Mouse (Mus musculus) MN1 (cell line): Measurements from ENCODE around the gene Stx3.

Experiments
- DNase-seq: peaks from one replicate; pipeline ENCODE4 v3.0.0-alpha.2; 2016; ENCODE audit warnings: low spot score

Gene Stx3

DNA sequence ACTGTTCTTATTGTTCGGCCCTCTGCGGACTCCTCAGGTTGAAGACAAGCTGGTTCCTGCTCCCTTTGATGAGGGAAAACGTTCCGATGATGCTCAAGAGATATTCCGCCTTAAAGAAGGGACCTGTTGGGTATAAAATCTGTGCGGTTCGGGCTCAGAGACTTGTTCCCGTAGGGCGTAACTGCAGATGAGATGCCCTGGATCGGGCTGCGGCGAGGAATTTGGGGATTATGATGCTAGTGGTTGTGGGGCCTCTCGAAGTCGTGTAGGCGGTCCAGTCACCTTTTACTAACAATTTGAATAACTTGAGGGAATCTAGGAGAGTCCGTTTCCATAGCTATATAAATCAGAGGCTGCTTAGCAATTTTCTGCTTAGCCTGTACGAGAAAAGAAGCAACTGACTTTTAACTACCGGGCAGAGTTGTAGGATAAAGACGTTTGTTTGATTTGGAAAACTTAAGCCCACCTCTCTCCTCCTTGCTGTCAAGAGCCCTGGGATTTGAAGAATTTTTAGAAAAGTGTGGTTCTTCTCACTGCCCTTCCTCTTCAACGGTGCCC, at the start of gene Stx3:
Gene Stx3, minus strand, starts transcription at position 261 of the 558 bp plus-strand sequence.
- no peak for DNase-seq

DNA sequence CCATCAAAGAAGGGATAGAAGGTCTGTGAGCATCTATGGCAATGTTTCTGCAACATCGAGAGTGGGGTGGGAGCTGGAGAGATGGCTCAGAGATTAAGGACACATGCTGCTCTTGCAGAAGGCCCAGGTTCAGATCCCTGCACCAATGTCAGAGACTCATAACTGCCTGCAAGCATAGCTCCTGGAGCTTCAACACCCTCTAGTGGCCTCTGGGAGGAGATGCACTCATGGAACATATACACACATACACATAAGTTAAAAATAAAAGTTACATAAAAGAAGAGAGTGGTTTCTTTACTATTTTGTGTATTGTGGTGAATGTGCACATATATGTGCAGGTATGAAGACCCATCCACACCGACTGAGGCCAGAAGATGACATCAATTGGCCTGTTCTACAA, 48.6 kb upstream of the Stx3 start:
- no peak for DNase-seq

- no peak for DNase-seq
Measured at GRCm38 (mm10) chr19:11860966-11861365, 41.8 kb upstream of the Stx3 start, which contains the start of gene Olfr1418. TSS of gene Olfr1418 (minus strand) at chr19:11861066.

- no peak for DNase-seq
Measured at GRCm38 (mm10) chr19:11856506-11856905, 37.3 kb upstream of the Stx3 start.

DNA sequence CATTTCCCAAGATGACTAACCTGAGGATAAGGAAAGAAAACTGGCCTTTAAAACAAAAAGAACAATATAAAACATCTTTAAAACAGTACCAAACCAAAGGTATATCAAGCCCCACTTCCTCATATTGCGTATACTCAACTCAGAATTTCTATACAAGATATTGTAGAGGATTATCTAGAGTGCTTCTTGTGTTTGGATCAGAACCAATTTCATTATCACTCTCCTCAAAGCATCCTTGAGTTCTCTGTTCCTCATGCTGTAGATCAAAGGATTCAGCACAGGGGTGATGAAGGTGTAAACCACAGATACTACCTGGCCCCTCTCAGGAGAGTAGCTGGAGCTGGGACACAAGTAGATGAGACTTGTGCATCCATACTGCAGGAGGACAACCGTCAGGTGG, 35.6 kb upstream of the Stx3 start:
- no peak for DNase-seq

DNA sequence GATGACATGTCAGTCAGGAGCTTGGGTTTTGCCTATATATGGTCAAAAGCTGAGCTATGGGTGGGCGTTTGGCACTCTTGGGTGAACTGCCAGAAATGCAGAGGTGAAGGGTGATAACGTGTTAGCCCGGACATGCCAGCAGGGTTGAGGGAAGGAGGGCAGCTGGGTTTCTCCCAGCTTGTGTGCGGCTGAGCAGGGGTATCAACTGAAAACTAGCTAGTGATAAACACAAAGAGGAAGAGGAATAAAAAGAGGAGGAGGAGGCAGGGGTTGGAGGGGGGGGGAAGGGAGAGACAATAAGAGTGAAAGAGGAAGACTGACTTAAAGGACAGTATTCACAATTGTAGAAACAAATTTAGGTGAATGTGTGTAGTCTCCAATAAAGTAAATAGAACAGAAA, 33.4 kb upstream of the Stx3 start:
- DNase-seq, result no peak

DNA sequence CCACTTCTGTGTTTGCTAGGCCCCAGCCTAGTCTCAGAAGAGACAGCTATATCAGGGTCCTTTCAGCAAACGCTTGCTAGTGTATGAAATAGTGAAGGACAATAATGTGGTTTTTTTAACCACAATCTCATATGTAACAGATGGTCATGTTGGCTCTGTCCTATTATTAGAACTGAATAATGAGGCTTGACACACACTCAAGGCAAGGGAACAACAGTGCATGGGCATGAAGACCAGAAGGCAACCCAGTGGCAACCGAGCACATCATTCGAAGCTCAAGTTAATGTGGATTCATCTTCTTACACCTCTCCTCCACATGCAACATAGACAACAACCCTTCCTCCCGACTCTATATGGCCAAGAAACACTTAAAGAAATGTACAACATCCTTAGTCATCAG, 27.1 kb upstream of the Stx3 start:
- DNase-seq, result no peak

DNA sequence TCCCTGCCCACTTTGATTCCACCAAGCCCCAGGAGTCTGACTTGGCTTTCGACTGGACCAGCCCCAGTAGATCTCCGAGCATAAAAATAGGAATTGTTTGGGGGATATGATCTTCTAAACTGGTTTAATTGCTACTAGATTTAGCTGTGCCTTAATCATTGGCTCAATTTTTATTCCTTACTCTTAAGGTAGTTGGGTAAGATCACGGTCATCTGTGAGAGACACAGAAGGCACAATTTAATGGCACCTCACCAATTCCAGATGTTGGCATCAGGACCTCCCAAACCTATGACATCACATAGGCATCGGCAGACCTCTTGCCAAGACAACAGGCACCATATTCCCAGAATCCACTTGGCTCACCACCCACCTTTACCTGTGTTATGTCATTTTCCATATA, 19.9 kb upstream of the Stx3 start, which contains the start of gene Olfr1417:
Gene Olfr1417, minus strand, starts transcription at position 101 of the 400 bp plus-strand sequence.
- DNase-seq, result no peak

DNA sequence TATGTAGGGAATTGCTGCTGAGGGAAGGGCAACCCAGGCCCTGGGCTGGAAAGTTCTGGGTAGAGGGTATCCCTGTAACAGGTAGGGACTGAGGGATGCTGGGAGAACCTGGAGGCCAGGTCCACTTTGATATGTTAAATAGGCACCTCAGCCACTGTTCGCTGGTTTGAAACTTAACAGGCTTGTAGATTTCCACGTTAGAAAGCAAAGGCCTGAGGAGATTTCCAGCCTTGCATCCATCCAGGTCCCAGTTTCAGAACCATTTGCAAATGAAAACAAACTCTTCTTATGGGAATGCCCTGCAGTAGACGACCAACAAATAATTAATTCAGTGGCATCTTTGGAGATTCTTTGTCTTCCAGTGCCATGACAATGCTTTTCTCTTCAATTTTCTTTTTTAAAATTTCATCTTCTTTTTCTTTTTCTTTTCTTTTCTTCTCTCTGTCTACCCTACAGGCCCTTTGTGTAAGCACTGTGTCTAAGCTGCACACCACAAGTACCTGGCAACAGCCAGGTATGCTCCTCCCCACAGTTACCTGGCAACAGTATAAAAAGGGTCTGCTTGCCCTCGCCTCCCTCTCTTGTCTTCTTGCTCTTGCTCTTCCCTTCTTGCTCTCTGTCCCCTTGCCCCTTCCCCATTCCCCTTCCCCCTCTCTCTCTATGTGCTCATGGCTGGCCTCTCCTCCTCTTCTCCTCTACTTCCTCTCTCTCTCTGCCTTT, 4.3 kb upstream of the Stx3 start:
- DNase-seq, result no peak

DNA sequence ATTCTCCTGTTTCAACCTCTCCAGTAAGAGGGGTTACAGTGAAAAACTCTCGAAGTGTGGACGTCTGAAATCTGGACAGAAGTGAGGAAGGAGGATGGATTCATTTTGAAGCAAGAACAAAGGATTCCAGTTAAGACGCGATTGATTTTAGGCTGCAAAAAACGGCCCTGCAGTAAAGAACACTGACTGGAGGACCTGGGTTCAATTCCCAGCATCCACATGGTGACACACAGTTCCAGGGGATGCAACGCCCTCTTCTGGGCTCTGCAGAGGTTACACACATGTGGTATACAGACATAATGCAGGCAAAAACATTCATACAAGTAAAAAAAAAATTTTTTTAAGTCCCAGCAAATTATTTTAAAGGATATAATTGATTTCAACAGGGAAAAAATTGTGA, 1.0 kb upstream of the Stx3 start:
- DNase-seq, result no peak

GRCm38 (mm10) chr19:11819800-11820199, 597 bp upstream of the Stx3 start:
- no peak for DNase-seq

GRCm38 (mm10) chr19:11818199-11819142, 732 bp downstream of the Stx3 start:
- no peak for DNase-seq

DNA sequence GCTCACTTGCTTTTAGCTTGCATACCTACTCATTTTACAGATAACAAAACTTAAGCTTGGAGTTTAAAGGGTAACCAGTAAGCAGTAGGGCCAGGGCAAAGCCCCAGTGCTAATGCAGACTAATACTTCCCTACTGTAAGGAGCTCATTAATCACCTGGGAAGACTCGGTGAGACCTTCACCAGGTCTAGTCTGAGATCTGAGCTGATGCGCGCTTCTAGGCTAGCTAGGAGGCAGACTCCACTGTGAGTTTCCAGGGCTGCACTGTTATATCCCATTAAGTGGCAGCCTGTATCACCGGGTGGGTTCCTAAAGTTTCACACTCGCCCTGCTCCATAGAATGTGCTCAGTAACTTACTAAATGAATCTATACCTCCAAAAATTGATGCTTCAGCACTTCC, 1.6 kb downstream of the Stx3 start:
- DNase-seq, result no peak

GRCm38 (mm10) chr19:11816706-11817105, 2.5 kb downstream of the Stx3 start:
- no peak for DNase-seq

- DNase-seq, result no peak
Measured at GRCm38 (mm10) chr19:11814742-11815333, 4.4 kb downstream of the Stx3 start.

DNA sequence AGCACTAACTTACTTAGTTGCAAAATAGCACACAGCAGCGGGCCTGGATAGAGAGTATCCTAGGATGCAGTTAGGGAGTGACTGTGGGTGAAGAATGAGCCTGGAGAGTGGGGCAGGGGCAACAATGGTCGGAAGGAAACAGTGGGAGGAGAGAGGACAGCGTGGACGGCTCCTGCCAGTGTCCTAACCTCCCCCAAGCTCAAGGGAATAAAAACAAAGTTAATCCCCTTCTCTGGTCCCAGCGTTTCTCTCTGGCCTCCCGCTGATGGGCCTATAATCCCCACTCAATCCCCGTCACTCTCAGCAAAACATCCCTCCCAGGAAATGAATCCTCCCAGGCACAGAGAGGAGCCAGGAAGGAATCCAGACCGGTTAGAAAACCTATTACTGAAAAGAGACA, 5.6 kb downstream of the Stx3 start:
- DNase-seq, result no peak

DNA sequence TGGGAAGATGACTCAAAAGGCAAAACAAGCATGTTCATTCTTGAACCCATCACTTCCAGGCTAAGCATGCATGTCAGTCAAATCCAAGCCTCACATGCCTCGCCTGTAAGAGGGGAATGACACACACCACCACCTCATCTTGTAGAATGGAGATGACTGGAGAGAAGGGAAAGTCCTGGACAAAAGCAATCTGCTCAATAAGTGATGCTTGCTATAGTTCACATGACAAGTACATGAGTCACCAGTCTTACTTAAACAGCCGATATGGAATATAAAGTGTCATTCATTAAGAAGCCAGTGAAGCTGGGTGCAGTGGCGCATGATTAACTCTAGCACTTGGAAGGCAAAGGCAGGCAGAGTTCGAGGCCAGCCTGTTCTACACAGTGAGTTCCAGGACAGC, 6.1 kb downstream of the Stx3 start:
- no peak for DNase-seq

DNA sequence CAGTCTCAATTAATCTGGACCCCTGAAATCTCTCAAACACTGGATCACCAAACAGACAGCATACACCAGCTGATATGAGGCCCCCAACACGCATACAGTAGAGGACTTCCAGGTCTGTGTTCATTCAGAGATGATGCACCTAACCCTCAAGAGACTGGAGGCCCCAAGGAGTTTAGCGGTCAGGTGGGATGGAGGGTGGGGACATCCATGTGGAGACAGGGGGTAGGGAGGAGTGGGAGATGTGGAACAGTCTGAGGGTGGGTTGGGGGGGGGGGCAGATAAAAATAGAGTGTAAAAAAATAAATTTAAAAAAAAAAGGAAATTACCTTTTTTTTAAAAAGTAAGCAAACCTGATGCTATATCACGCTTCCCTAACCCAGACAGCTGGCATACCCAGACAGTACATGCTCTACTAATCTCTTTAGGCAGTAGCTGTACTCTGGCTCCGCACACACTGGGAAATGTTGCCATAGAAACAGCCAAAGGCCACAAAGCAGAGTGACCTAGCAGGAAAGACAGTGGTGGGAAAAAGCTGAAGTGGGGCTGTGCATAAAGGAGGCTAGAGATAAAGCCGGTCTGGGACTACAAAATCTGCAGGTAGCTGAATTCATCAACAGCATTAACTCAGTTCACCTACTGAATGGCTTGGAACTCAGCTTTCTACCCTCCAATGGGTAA, 7.4 kb downstream of the Stx3 start:
- no peak for DNase-seq

- DNase-seq, result no peak
Measured at GRCm38 (mm10) chr19:11810856-11811255, 8.3 kb downstream of the Stx3 start.

DNA sequence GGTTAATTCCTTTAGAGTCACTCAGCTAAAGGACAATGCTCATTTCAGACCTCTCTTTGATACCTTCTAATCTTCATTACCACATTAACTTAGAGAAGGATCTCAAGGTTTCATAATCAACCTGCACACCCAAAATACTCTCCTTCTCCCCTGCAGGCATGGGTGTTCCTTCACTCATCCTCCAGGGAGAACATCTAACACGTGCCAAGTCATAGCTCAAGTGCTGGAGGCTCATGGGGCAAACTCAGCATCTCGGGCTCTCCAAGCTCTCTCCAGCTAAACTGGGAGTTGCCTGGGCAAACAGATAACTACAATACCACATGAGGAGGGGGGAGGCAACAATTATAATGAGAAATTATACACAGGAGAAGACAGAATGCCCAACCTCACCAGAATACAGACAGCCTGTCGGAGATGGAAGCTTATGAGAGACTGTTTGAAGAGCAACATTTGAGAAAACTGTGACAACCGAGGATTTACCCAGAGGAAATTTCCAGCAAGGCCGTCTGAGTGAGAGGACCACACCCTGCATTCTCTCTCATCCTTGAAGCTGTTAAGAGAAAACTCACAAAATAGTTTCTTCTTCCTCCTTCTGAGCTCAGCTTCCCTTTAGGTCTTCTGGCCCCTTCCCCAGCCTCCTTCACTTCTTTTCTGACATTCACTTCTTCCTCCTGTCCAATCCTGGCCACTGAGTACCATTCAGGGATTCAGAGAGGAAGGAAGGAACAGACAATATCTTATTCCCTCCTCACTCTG, 9.0 kb downstream of the Stx3 start:
- DNase-seq, result no peak

DNA sequence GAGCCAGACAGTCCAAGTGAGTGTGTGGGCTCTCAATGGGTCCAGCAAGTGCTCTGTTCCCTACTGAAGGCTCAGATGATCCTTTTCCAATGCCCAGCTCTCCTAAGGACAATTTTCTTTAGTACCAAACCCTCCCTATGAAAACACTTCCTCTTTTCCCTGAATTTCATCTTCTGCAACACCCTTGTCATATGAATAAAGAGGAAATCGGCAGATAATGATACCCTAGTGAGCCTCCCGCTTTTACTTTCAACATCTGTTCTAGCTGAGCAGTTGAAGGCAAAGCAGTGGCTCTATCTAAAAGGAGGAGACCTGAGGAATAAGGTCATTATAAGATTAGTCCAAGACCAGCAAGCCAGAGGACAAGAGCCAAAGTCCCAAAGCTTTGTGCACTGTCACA, 10.8 kb downstream of the Stx3 start:
- DNase-seq, result no peak
